Mouse (Mus musculus): Measurements from ENCODE around the gene Larp4b. TPM values are rescaled to one million over a fixed set of nuclear protein-coding genes. Genes with fewer than 3 reads are reported as not detected.

Larp4b gene
- polyA plus RNA-seq, 1 experiment from 2014 or later = 33.0 TPM

DNA sequence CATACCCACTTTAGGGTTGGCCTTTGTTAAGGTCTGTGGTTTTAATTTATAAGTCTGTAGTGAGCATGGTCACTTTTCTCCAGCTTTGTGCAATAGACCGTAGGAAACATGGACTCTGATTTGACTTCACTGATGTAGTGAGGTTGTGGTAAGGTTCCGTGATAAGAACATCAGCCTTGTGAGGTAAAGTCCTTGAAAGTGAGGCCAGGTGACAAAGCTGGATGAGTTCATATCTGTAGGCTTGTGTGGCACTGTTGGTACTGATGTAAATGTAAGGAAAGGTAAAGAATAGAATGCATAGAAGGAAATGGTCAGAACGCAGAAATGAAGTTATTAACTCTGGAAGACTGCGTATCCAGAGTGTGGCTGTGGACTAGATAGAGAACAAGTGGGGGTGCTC lies 57.9 kb downstream of the Larp4b start:
- Histone ChIP-seq H3K4me2 (no peak overlapping the region), H3K9ac (no peak overlapping the region), H3K9me3 (replicated peaks) (no peaks in the 10 kb centered on the region), H3K4me3 (no peak overlapping the region), H3K27me3 (replicated peaks) (no peaks in the 10 kb centered on the region), H3K36me3 (peaks cover 75% of the 10 kb centered on the region), H3K27ac (ENCODE audit: poor library complexity, severe bottlenecking) (no peak overlapping the region), H3K4me1 (replicated peaks) (0 out of 2 replicates have a peak, but pooled peaks cover 4% of the 10 kb centered on the region)
- ATAC-seq (ENCODE audit: insufficient number of reproducible peaks, low FRiP score) = no peak
- 95% methylated on average over 4 of the region's 4 CpGs for WGBS

DNA sequence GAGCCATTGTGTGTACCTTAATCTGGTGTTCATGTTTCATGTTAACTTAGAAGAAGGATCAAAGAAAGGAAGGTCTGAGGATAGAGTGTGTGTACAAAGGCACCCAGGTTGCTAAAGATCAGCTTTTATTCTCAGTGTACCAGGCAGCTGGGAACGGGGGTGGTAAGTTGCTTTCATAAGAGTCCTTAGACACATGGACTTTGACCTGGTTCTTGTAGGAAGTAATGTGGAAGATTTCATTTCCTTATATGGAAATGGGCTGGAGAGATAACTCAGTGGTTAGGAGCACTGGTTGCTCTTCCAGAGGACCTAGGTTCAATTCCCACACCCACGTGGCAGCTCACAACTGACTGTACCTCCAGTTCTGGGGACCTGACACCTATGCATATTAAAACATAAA lies 58.6 kb downstream of the Larp4b start:
- Histone ChIP-seq H3K36me3 (peaks cover 72% of the 10 kb centered on the region), H3K4me1 (replicated peaks) (0 out of 2 replicates have a peak, but pooled peaks cover 4% of the 10 kb centered on the region), H3K9ac (no peak overlapping the region), H3K27ac (ENCODE audit: poor library complexity, severe bottlenecking) (no peak overlapping the region), H3K4me3 (no peak overlapping the region), H3K9me3 (replicated peaks) (no peaks in the 10 kb centered on the region), H3K4me2 (no peak overlapping the region), H3K27me3 (replicated peaks) (no peaks in the 10 kb centered on the region)
- WGBS = 63% methylated on average over 2 of the region's 2 CpGs
- ATAC-seq (ENCODE audit: insufficient number of reproducible peaks, low FRiP score) = no peak

DNA sequence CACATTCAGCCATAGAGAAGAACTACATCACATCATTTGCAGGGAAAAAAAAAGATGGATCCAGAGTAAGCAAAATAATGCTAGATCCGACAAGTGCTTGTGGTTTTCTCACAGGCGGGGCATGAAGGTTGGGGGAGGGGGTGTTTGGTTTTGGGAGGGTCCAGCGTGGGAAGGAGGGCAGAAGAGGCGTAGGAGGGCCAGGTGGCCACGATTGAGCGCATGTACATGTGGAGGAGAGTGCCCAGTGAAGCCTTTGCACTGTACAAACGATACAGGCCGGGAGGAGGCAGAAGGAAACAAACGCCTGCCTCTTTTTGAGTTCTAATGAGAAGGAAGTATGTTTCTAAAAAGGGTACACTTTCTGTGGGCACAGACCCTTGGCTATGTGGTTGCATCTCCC lies 60.1 kb downstream of the Larp4b start:
- Histone ChIP-seq H3K4me3 (no peak overlapping the region), H3K9ac (no peak overlapping the region), H3K27me3 (replicated peaks) (no peaks in the 10 kb centered on the region), H3K4me2 (no peak overlapping the region), H3K4me1 (replicated peaks) (0 out of 2 replicates have a peak, but pooled peaks cover 4% of the 10 kb centered on the region), H3K27ac (ENCODE audit: poor library complexity, severe bottlenecking) (no peak overlapping the region), H3K36me3 (peaks cover 76% of the 10 kb centered on the region), H3K9me3 (replicated peaks) (no peaks in the 10 kb centered on the region)
- ATAC-seq (ENCODE audit: insufficient number of reproducible peaks, low FRiP score) = no peak
- 80% methylated on average over 9 of the region's 9 CpGs for WGBS

DNA sequence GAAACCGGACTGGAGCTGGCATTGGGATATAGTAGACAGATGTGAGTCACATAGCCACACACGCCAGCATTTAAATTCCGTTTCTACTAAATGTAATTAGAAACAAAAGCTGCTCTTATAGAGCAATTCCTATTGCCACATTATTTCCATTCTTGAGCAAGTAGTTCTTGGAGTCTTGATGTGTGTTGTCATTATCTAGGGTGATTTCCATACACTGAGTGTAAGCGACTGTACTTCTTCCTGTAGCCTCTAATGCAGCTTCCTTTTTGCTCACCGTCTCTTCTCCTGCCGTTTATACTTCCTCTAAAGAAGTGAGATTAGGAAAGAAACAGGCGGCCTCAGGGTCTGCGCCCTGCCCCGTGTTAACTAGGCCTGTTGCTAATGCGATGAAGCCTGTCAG lies 65.6 kb downstream of the Larp4b start:
- Histone ChIP-seq H3K9ac (no peak overlapping the region), H3K27ac (ENCODE audit: poor library complexity, severe bottlenecking) (no peak overlapping the region), H3K4me1 (replicated peaks) (no peaks in the 10 kb centered on the region), H3K36me3 (peaks cover 78% of the 10 kb centered on the region), H3K4me2 (no peak overlapping the region), H3K9me3 (replicated peaks) (no peaks in the 10 kb centered on the region), H3K4me3 (no peak overlapping the region), H3K27me3 (replicated peaks) (no peaks in the 10 kb centered on the region)
- no peak for ATAC-seq (ENCODE audit: insufficient number of reproducible peaks, low FRiP score)
- 78% methylated on average over 10 of the region's 10 CpGs for WGBS

DNA sequence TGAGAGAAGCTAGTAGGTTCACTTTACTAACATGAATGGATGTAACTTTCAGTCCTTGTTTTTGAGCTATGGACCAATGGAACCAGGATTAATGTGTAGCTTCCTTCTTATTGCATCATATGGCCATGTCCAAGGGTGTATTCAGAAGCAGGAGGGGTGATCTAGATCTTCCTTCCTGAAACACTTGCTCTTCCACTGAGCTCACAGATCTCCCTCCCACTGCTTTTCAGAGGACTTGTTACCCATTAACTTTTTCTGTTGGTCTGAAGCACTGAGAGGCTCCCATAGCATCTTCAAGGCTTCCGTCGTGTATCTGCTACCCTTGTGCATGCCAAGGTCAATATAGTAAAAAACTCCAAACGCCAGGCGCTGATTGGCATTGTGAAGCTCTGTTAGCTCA lies 69.2 kb downstream of the Larp4b start:
- peaks cover 89% of the 10 kb centered on the region for H3K36me3 ChIP-seq

DNA sequence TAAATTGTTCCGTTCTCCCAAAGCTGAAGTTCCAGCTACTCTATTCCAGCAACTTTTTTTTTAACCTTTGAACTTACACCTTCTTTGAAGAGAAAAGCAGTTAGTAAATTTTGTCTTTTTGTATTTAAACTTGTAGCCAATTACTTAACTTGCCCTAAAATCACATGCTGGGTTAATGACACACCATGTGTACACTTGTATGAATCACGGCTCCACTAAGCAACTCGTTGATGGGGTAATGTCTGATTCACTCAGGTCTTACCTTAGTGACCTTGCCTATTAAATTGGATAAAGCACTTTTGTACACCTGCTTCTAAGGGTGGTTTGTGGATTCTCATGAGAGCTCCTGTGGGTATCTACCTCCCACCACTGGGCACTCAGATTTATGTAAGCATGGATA lies 74.2 kb downstream of the Larp4b start:
- no peak overlapping the region for H3K9ac ChIP-seq
- H3K36me3 ChIP-seq = peaks cover 80% of the 10 kb centered on the region
- WGBS = 93% methylated on average over 3 of the region's 3 CpGs
- no peak overlapping the region for H3K4me2 ChIP-seq
- ATAC-seq (ENCODE audit: insufficient number of reproducible peaks, low FRiP score) = no peak
- H3K27ac ChIP-seq (ENCODE audit: poor library complexity, severe bottlenecking) = no peak overlapping the region
- no peak overlapping the region for H3K4me3 ChIP-seq
- H3K9me3 ChIP-seq (replicated peaks) = no peaks in the 10 kb centered on the region
- no peaks in the 10 kb centered on the region for H3K4me1 ChIP-seq (replicated peaks)
- no peaks in the 10 kb centered on the region for H3K27me3 ChIP-seq (replicated peaks)

More for the DNA sequence above, 69.2 kb downstream of the Larp4b start:
- WGBS = 89% methylated on average over 4 of the region's 4 CpGs
- no peak for ATAC-seq (ENCODE audit: insufficient number of reproducible peaks, low FRiP score)
- Histone ChIP-seq H3K4me3 (no peak overlapping the region), H3K27ac (ENCODE audit: poor library complexity, severe bottlenecking) (no peak overlapping the region), H3K4me2 (no peak overlapping the region), H3K27me3 (replicated peaks) (no peaks in the 10 kb centered on the region), H3K9ac (no peak overlapping the region), H3K4me1 (replicated peaks) (no peaks in the 10 kb centered on the region), H3K9me3 (replicated peaks) (no peaks in the 10 kb centered on the region)

DNA sequence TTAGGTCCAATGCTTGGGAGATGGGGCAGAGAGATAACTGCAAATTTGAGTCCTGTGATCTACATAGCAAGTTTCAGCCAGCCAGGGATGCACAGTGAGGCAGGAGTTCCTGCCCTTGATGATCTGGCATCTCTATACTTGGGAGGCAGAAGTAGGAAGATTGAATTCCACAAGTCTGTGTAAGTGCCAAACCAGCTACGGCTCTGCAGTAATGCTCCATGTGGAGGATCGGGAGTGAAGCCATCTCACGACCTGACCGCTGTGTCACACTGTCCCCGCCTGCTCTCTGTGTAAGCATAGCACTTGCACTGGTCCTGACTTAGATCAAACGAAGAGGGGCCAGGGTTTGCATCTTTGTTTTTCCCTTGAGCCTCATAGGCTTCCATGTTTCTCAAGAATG lies 75.9 kb downstream of the Larp4b start:
- 0 out of 2 replicates have a peak, but pooled peaks cover 3% of the 10 kb centered on the region for H3K4me1 ChIP-seq (replicated peaks)
- no peak overlapping the region for H3K27ac ChIP-seq (ENCODE audit: poor library complexity, severe bottlenecking)
- H3K4me3 ChIP-seq = no peak overlapping the region
- no peaks in the 10 kb centered on the region for H3K27me3 ChIP-seq (replicated peaks)
- WGBS = 92% methylated on average over 6 of the region's 6 CpGs
- H3K9ac ChIP-seq = no peak overlapping the region
- ATAC-seq (ENCODE audit: insufficient number of reproducible peaks, low FRiP score) = no peak
- H3K4me2 ChIP-seq = no peak overlapping the region
- H3K9me3 ChIP-seq (replicated peaks) = no peaks in the 10 kb centered on the region
- peaks cover 75% of the 10 kb centered on the region for H3K36me3 ChIP-seq

DNA sequence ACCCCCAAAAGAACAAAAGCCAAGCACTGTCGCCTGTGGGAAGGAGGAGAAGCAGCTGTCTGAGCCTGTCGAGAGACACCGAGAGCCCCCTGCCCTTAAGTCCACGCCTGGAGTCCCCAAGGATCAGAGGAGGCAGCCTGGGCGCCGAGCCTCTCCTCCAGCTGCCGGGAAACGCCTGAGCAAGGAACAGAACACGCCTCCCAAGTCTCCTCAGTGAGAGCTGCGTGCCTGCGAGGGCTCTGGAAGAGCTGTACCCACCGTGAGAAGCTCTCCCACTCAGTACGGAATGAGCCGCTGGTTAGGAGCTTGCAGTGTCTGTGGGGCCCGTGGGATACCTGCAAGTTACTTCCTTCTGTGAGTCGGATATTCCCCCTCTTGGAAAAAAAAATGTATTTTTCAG lies 77.0 kb downstream of the Larp4b start:
- ATAC-seq (ENCODE audit: insufficient number of reproducible peaks, low FRiP score) = no peak
- H3K9ac ChIP-seq = no peak overlapping the region
- no peak overlapping the region for H3K4me2 ChIP-seq
- H3K27me3 ChIP-seq (replicated peaks) = no peaks in the 10 kb centered on the region
- 86% methylated on average over 16 of the region's 16 CpGs for WGBS
- no peaks in the 10 kb centered on the region for H3K9me3 ChIP-seq (replicated peaks)
- H3K4me1 ChIP-seq (replicated peaks) = 0 out of 2 replicates have a peak, but pooled peaks cover 3% of the 10 kb centered on the region
- peaks cover 70% of the 10 kb centered on the region for H3K36me3 ChIP-seq
- H3K27ac ChIP-seq (ENCODE audit: poor library complexity, severe bottlenecking) = no peak overlapping the region
- no peak overlapping the region for H3K4me3 ChIP-seq

DNA sequence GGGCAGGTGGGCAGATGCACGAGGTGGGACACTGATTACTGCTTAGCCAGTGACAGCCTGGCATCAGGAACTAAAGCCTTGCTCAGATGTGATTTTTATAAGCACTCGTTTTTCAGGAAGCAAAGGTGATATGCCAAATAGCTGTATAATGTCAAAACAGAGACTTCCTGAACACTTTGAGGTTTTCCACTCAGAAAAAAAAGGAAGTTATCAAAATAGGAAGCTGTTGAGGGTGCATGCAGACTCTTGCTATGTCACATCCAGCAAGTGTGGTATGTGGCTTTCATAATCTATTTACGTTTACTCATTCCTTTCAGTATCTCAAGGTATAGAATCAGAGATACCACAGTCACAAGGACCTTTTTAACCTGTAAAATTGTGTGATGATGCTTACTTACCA lies 79.7 kb downstream of the Larp4b start:
- Histone ChIP-seq H3K4me2 (no peak overlapping the region), H3K4me1 (replicated peaks) (0 out of 2 replicates have a peak, but pooled peaks cover 3% of the 10 kb centered on the region), H3K27me3 (replicated peaks) (no peaks in the 10 kb centered on the region), H3K9me3 (replicated peaks) (no peaks in the 10 kb centered on the region), H3K36me3 (peaks cover 46% of the 10 kb centered on the region), H3K9ac (no peak overlapping the region), H3K27ac (ENCODE audit: poor library complexity, severe bottlenecking) (no peak overlapping the region), H3K4me3 (no peak overlapping the region)
- ATAC-seq (ENCODE audit: insufficient number of reproducible peaks, low FRiP score) = no peak
- 71% methylated on average over 3 of the region's 3 CpGs for WGBS

DNA sequence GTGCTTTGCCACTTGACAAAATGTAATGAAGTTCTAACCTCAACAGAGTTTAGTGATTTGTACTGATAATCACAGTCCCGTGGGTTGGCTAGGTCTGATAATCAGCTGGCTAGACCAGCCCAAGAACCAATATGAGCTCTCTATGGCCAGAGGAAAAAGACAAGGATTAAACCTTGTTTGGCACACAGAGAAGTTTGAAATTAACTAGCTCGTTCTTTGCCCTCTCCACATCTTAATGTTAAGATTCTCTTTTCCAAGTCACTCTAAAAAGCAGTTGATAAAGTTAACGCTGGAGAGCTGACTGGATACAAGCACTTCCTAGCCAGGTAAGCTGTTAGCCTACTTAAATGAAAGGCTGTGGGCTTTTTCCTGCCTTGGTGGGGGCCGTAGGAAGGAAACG lies 81.5 kb downstream of the Larp4b start:
- no peaks in the 10 kb centered on the region for H3K9me3 ChIP-seq (replicated peaks)
- H3K4me2 ChIP-seq = no peak overlapping the region
- no peak for ATAC-seq (ENCODE audit: insufficient number of reproducible peaks, low FRiP score)
- no peak overlapping the region for H3K27ac ChIP-seq (ENCODE audit: poor library complexity, severe bottlenecking)
- peaks cover 31% of the 10 kb centered on the region for H3K36me3 ChIP-seq
- H3K4me3 ChIP-seq = no peak overlapping the region
- H3K27me3 ChIP-seq (replicated peaks) = no peaks in the 10 kb centered on the region
- 0 out of 2 replicates have a peak, but pooled peaks cover 3% of the 10 kb centered on the region for H3K4me1 ChIP-seq (replicated peaks)
- H3K9ac ChIP-seq = no peak overlapping the region
- 84% methylated on average over 5 of the region's 5 CpGs for WGBS

DNA sequence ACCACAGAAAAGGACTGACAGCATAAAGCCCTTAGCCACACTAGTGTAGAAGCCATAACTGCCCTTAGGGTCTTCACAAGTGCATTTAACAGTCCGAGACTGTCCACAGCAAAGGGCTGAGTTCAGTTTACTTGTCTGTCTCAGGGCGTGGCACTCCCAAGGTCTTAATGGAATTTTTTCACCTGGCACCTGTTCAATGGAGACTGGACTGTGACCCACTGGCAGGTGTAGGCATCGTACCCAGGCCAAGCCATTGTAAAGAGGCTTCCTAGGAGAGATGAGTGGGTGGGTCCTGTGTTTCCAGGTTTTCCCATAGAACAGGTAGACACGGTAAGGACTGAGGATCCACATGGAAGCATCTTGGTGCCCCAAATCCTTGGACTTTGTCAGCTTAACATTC lies 84.6 kb downstream of the Larp4b start:
- Histone ChIP-seq H3K4me1 (replicated peaks) (no peaks in the 10 kb centered on the region), H3K27ac (ENCODE audit: poor library complexity, severe bottlenecking) (no peak overlapping the region), H3K27me3 (replicated peaks) (no peaks in the 10 kb centered on the region), H3K4me2 (no peak overlapping the region), H3K4me3 (no peak overlapping the region), H3K36me3 (peaks cover 12% of the 10 kb centered on the region), H3K9me3 (replicated peaks) (no peaks in the 10 kb centered on the region), H3K9ac (no peak overlapping the region)
- 95% methylated on average over 4 of the region's 4 CpGs for WGBS
- ATAC-seq (ENCODE audit: insufficient number of reproducible peaks, low FRiP score) = no peak

DNA sequence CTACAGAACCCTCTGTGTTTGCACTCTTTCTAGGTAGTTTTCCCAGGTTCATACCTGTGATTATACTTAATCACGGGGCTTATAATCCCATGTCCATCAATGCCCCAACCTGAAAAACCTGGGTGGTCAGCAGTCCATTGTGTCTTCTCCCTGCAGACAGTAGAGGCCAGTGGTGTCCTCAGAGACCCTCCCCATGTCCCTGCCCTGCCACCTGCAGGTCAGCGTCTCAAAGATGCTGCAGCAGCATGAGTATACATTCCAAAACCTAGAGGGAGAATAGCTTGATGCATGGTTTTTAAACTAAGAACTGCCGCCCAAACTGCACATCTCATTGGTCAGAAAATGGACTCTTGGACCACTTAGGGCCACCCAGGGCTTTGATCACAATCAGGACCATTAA lies 85.0 kb downstream of the Larp4b start:
- WGBS = 56% methylated on average over 3 of the region's 3 CpGs

More for the DNA sequence above, 85.0 kb downstream of the Larp4b start:
- no peaks in the 10 kb centered on the region for H3K27me3 ChIP-seq (replicated peaks)
- no peak for ATAC-seq (ENCODE audit: insufficient number of reproducible peaks, low FRiP score)
- peaks cover 10% of the 10 kb centered on the region for H3K36me3 ChIP-seq
- H3K9me3 ChIP-seq (replicated peaks) = no peaks in the 10 kb centered on the region
- no peak overlapping the region for H3K27ac ChIP-seq (ENCODE audit: poor library complexity, severe bottlenecking)
- no peak overlapping the region for H3K4me3 ChIP-seq
- H3K4me2 ChIP-seq = no peak overlapping the region
- H3K4me1 ChIP-seq (replicated peaks) = no peaks in the 10 kb centered on the region
- H3K9ac ChIP-seq = no peak overlapping the region

Data from heart, embryonic 12.5 days (tissue).